Mouse (Mus musculus): Measurements from ENCODE around the gene Spty2d1.

DNA sequence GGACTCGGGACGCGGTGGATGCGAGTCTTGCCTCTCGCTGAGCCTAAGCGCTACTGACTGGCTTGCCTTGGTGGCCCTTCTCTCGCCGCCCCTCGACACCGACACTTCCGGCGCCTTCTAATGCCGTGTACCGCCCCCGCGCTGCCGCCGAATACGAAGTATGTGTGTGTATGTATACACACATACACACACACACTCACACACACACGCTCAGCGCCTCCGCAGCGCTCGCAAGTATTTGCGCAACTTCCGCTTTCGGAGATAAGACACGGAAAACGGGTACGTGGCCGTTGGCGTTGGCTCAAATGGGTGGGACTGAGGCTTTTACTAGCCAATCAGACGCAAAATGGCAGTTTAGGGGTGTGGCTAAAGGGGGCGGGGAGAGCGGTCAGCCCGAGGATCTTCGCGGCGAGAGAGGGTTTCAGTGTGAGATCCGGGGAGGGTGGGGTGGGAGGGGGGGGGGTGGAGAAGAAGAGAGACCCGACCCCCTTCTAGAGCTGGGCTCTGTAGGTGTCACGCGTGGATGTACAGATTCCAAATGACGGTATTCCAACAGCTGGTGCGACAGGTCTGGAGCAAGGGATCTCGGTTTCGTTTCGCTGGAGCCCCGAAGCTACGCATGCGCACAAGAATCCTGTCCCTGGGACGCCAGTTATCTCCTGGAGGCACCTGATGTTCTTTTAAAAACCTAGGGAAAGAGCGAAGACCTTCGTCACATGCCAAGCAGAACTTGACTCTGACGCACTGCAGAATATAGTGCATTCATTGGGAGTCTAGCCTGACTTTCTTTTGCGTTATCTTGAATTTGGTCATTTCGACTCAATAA lies at the start of gene Spty2d1:
- TF ChIP-seq CTCF (conservative IDR thresholded peaks at IDR 0.05; ENCODE audit: low read length) = no peak
- TF ChIP-seq NANOG (IDR thresholded peaks at IDR 0.05; ENCODE audit: borderline replicate concordance, low read length) = no peak
- no peak for TF ChIP-seq POU5F1 (IDR thresholded peaks at IDR 0.05; ENCODE audit: borderline replicate concordance, low read length)
